Mouse (Mus musculus): ENCODE data around the gene Zfp213.

DNA sequence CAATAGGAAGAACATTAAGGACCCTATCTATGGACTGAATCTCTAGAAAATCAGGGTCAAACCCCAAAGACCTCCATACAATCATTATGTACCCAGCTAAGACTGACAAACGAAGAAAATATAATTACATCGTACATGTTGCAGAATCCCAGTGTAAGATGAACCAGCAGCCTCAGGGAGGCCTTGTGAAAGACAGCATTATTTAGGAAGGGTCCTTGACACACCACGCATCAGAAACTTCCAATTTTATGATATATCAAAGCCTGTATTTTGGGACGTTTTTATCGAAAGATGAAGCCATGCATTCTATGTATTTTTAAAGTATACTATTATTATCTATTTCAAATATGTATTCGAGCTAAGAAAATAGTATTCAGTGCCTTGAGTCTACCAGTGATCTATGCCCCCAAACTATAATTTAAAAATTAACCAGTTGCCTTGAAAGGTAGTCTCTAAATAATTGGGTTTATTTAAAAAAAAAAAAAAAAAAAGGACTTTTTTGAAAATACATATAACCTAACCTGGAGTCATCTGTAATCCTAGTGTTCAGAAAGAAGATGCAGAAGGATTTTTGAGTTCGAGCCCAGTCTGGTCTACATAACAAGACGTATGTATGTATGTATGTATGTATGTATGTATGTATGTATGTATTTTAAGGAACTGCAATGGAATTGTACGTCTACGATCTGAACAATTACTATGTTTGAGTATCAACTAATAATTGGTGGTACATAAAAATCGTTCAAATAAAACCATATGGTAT, 16.2 kb downstream of the Zfp213 start:
- TF ChIP-seq CTCF (IDR thresholded peaks at IDR 0.05; ENCODE audit: low read depth) (no peak), EP300 (optimal IDR thresholded peaks at IDR 0.05) (no peak)
